Mouse (Mus musculus) embryonic facial prominence, embryonic 14.5 days (tissue): ENCODE results near the gene Lmntd1. TPM values are rescaled to one million over a fixed set of nuclear protein-coding genes. Genes with fewer than 3 reads are reported as not detected.

ENCODE experiments used
- ATAC-seq: fragments of 200-750 bp; cut with Nextera tagmentation; 2 replicates; pipeline ENCODE4 v1.8.0; 2017; ENCODE audit warnings: low read depth, moderate number of reproducible peaks, moderate TSS enrichment
- DNase-seq: peaks from one replicate; pipeline ENCODE4 v3.0.0-alpha.2; 2015; ENCODE audit warnings: low spot score
- H3K27ac ChIP-seq: fragments of 300-500 bp; sonication (generic); replicated peaks from 2 replicates; pipeline ENCODE4 v1.5.1; 2014; ENCODE audit warnings: low read depth, mild to moderate bottlenecking, low read length, moderate library complexity
- H3K27me3 ChIP-seq: fragments of 300-500 bp; sonication (generic); replicated peaks from 2 replicates; pipeline ENCODE4 v1.6.1; 2014; ENCODE audit warnings: low read length; ENCODE audit not compliant: control insufficient read depth, insufficient read depth
- H3K36me3 ChIP-seq: fragments of 300-500 bp; sonication (generic); 2 replicates; pipeline ENCODE4 v1.6.1; 2014; ENCODE audit warnings: low read length, mixed read lengths; ENCODE audit not compliant: control insufficient read depth, insufficient read depth
- H3K4me1 ChIP-seq: fragments of 300-500 bp; sonication (generic); 2 replicates; pipeline ENCODE4 v1.6.1; 2014; ENCODE audit warnings: antibody characterized with exemption, low read length; ENCODE audit not compliant: control insufficient read depth, insufficient read depth
- H3K4me2 ChIP-seq: fragments of 300-500 bp; sonication (generic); 2 replicates; pipeline ENCODE4 v1.6.1; 2014; ENCODE audit warnings: low read depth, mild to moderate bottlenecking, low read length, moderate library complexity, mixed read lengths
- H3K4me3 ChIP-seq: fragments of 300-500 bp; sonication (generic); 2 replicates; pipeline ENCODE4 v1.5.1; 2014; ENCODE audit warnings: low read depth, mild to moderate bottlenecking, low read length
- H3K9ac ChIP-seq: fragments of 300-500 bp; sonication (generic); 2 replicates; pipeline ENCODE4 v1.6.1; 2014; ENCODE audit warnings: low read depth, mild to moderate bottlenecking, low read length, moderate library complexity, mixed read lengths
- H3K9me3 ChIP-seq: fragments of 300-500 bp; sonication (generic); 2 replicates; pipeline ENCODE4 v1.6.1; 2016; ENCODE audit warnings: low read length; ENCODE audit not compliant: control insufficient read depth
- WGBS: fragments of 180-500 bp; shearing (Covaris S2); extraction: QIAGEN DNeasy Blood & Tissue Kit; methylation state at CpG from one replicate; pipeline ENCODE4 v1.1.7; 2014; 5-methylcytosine and 5-hydroxymethylcytosine counted together
- polyA plus RNA-seq: library from polyadenylated mRNA; unstranded; fragments of >200 nt; fragmentation: Nextera tagmentation; extraction: Ambion mirVana; gene quantifications from 2 replicates; pipeline ENCODE4 v1.2.1, GENCODE M21; 2014

Lmntd1 gene
- polyA plus RNA-seq, 1 experiment from 2014 or later: 1.3 TPM

GRCm38 (mm10) chr6:145481938-145482337, 132.2 kb downstream of the Lmntd1 start:
- Histone ChIP-seq H3K27ac (0 out of 2 replicates have a peak overlapping the region, but pooled peaks have one; percentile 15), H3K27me3 (no peaks in the 10 kb centered on the region), H3K9me3 (no peaks in the 10 kb centered on the region), H3K9ac (no peak overlapping the region), H3K36me3 (no peaks in the 10 kb centered on the region), H3K4me1 (peaks cover 32% of the 10 kb centered on the region), H3K4me3 (no peak overlapping the region), H3K4me2 (no peak overlapping the region; the same call in 1 of the 2 replicates)
- DNase-seq (peak; percentile 82), ATAC-seq (peak; percentile 87)
- WGBS: 37% methylated on average over 15 of the region's 15 CpGs

GRCm38 (mm10) chr6:145478821-145479271, 135.3 kb downstream of the Lmntd1 start:
- Histone ChIP-seq H3K4me3 (no peak overlapping the region), H3K36me3 (no peaks in the 10 kb centered on the region), H3K9ac (no peak overlapping the region), H3K27me3 (no peaks in the 10 kb centered on the region), H3K27ac (no peak overlapping the region), H3K4me1 (peaks cover 21% of the 10 kb centered on the region), H3K9me3 (no peaks in the 10 kb centered on the region), H3K4me2 (no peak overlapping the region)
- DNase-seq: peak; percentile 40
- no peak for ATAC-seq
- 54% methylated on average over 4 of the region's 4 CpGs for WGBS

GRCm38 (mm10) chr6:145477367-145477905, 136.7 kb downstream of the Lmntd1 start:
- peaks cover 17% of the 10 kb centered on the region for H3K4me1 ChIP-seq
- 55% methylated on average over 10 of the region's 10 CpGs for WGBS
- H3K4me3 ChIP-seq: no peak overlapping the region
- H3K36me3 ChIP-seq: no peaks in the 10 kb centered on the region
- H3K27me3 ChIP-seq: no peaks in the 10 kb centered on the region
- H3K9me3 ChIP-seq: no peaks in the 10 kb centered on the region
- no peak overlapping the region for H3K4me2 ChIP-seq
- ATAC-seq (no peak), DNase-seq (no peak)
- no peak overlapping the region for H3K27ac ChIP-seq
- H3K9ac ChIP-seq: no peak overlapping the region

- ATAC-seq: no peak
- H3K36me3 ChIP-seq: no peaks in the 10 kb centered on the region
These were observed 142.4 kb downstream of the Lmntd1 start for GRCm38 (mm10) chr6:145471638-145472247.

GRCm38 (mm10) chr6:145469260-145469943, 144.7 kb downstream of the Lmntd1 start:
- DNase-seq (no peak), ATAC-seq (no peak)
- 74% methylated on average over 8 of the region's 8 CpGs for WGBS
- H3K4me1 ChIP-seq: no peaks in the 10 kb centered on the region
- no peak overlapping the region for H3K4me2 ChIP-seq
- H3K27ac ChIP-seq: no peak overlapping the region
- no peak overlapping the region for H3K9ac ChIP-seq
- H3K27me3 ChIP-seq: no peaks in the 10 kb centered on the region
- H3K36me3 ChIP-seq: no peaks in the 10 kb centered on the region
- no peak overlapping the region for H3K4me3 ChIP-seq
- no peaks in the 10 kb centered on the region for H3K9me3 ChIP-seq

More at GRCm38 (mm10) chr6:145471638-145472247, 142.4 kb downstream of the Lmntd1 start:
- H3K4me2 ChIP-seq: no peak overlapping the region
- H3K9me3 ChIP-seq: no peaks in the 10 kb centered on the region
- H3K27me3 ChIP-seq: no peaks in the 10 kb centered on the region
- WGBS: 78% methylated on average over 11 of the region's 11 CpGs
- no peaks in the 10 kb centered on the region for H3K4me1 ChIP-seq
- H3K9ac ChIP-seq: no peak overlapping the region
- no peak for DNase-seq
- no peak overlapping the region for H3K27ac ChIP-seq
- no peak overlapping the region for H3K4me3 ChIP-seq

GRCm38 (mm10) chr6:145464027-145464426, 150.1 kb downstream of the Lmntd1 start:
- DNase-seq: no peak

GRCm38 (mm10) chr6:145462677-145463245, 151.4 kb downstream of the Lmntd1 start:
- no peak for DNase-seq

More at GRCm38 (mm10) chr6:145464027-145464426, 150.1 kb downstream of the Lmntd1 start:
- ATAC-seq: no peak
- WGBS: 86% methylated on average over 4 of the region's 4 CpGs
- H3K4me3 ChIP-seq: no peak overlapping the region
- no peaks in the 10 kb centered on the region for H3K4me1 ChIP-seq
- no peak overlapping the region for H3K4me2 ChIP-seq
- no peaks in the 10 kb centered on the region for H3K9me3 ChIP-seq
- H3K36me3 ChIP-seq: no peaks in the 10 kb centered on the region
- H3K27ac ChIP-seq: no peak overlapping the region
- no peak overlapping the region for H3K9ac ChIP-seq
- H3K27me3 ChIP-seq: no peaks in the 10 kb centered on the region

GRCm38 (mm10) chr6:145457066-145457465, 157.1 kb downstream of the Lmntd1 start:
- no peaks in the 10 kb centered on the region for H3K27me3 ChIP-seq
- no peaks in the 10 kb centered on the region for H3K4me1 ChIP-seq
- no peak overlapping the region for H3K9ac ChIP-seq
- 76% methylated on average over 15 of the region's 15 CpGs for WGBS
- H3K36me3 ChIP-seq: no peaks in the 10 kb centered on the region
- H3K4me2 ChIP-seq: no peak overlapping the region
- H3K27ac ChIP-seq: no peak overlapping the region
- ATAC-seq (no peak), DNase-seq (no peak)
- H3K9me3 ChIP-seq: no peaks in the 10 kb centered on the region
- no peak overlapping the region for H3K4me3 ChIP-seq

More at GRCm38 (mm10) chr6:145462677-145463245, 151.4 kb downstream of the Lmntd1 start:
- no peak overlapping the region for H3K27ac ChIP-seq
- no peak overlapping the region for H3K9ac ChIP-seq
- no peak for ATAC-seq
- H3K9me3 ChIP-seq: no peaks in the 10 kb centered on the region
- H3K36me3 ChIP-seq: no peaks in the 10 kb centered on the region
- no peaks in the 10 kb centered on the region for H3K4me1 ChIP-seq
- H3K4me2 ChIP-seq: no peak overlapping the region
- H3K4me3 ChIP-seq: no peak overlapping the region
- no peaks in the 10 kb centered on the region for H3K27me3 ChIP-seq
- WGBS: 82% methylated on average over 12 of the region's 12 CpGs
